Mouse (Mus musculus): ENCODE measurements around the gene Btbd35f20.
"Not testable (repeated sequence)": the region's sequence is repeated elsewhere in the genome, so short reads cannot be mapped to it uniquely, and the experiment has no call there.

Gene Btbd35f20

DNA sequence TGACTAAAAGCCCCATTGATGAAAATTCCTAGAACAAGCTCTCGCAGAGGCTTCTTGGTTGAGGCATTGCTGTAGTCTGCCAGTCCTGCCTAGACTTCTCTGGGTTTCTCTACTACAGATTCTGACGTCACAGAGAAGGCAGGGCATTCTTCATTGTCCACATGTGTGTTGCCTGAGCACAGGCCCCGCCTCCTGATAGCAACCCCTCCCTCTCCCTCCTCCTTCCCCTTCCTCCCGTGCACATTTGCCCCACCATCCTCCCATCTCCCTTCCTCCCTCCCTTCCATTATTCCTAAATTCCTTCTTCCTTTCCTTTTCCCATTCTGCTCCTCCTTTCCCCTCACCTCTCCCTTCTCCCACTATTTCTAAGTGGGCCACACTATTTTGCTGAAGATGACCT lies at the start of gene Btbd35f20:
Gene Btbd35f20, minus strand, starts transcription at position 101 of the 400 bp plus-strand sequence.
- DNase-seq: not testable (repeated sequence)

Data from cerebellum, adult 18-20 months (tissue).